Mouse (Mus musculus) liver, embryonic 15.5 days (tissue): Measurements from ENCODE around the gene Il7r. TPM values are rescaled to one million over a fixed set of nuclear protein-coding genes. Genes with fewer than 3 reads are reported as not detected.

Experiments
- ATAC-seq: fragments of 200-750 bp; cut with Nextera tagmentation; 2 replicates; pipeline ENCODE4 v1.8.0; 2017; ENCODE audit warnings: moderate number of reproducible peaks, mild to moderate bottlenecking, moderate library complexity; ENCODE audit not compliant: insufficient read depth
- H3K27ac ChIP-seq: fragments of 300-500 bp; sonication (generic); replicated peaks from 2 replicates; pipeline ENCODE4 v1.5.1; 2015; ENCODE audit warnings: mild to moderate bottlenecking, inconsistent platforms
- H3K27me3 ChIP-seq: fragments of 300-500 bp; sonication (generic); 2 replicates; pipeline ENCODE4 v1.6.1; 2015; ENCODE audit warnings: mild to moderate bottlenecking, inconsistent platforms
- H3K36me3 ChIP-seq: fragments of 300-500 bp; sonication (generic); replicated peaks from 2 replicates; pipeline ENCODE4 v1.6.1; 2015; ENCODE audit warnings: moderate library complexity, mild to moderate bottlenecking, inconsistent platforms
- H3K4me1 ChIP-seq: fragments of 300-500 bp; sonication (generic); replicated peaks from 2 replicates; pipeline ENCODE4 v1.6.1; 2015; ENCODE audit warnings: inconsistent platforms
- H3K4me2 ChIP-seq: fragments of 300-500 bp; sonication (generic); 2 replicates; pipeline ENCODE4 v1.6.1; 2015; ENCODE audit warnings: moderate library complexity, mild to moderate bottlenecking, inconsistent platforms
- H3K4me3 ChIP-seq: fragments of 300-500 bp; sonication (generic); replicated peaks from 2 replicates; pipeline ENCODE4 v1.5.1; 2015; ENCODE audit warnings: mild to moderate bottlenecking, inconsistent platforms
- H3K9ac ChIP-seq: fragments of 300-500 bp; sonication (generic); 2 replicates; pipeline ENCODE4 v1.6.1; 2015; ENCODE audit warnings: moderate library complexity, mild to moderate bottlenecking, inconsistent platforms
- H3K9me3 ChIP-seq: fragments of 300-500 bp; sonication (generic); replicated peaks from 2 replicates; pipeline ENCODE4 v1.6.1; 2016; ENCODE audit warnings: inconsistent platforms
- WGBS: fragments of 180-500 bp; shearing (Covaris S2); methylation state at CpG from one replicate; pipeline ENCODE4 v1.1.7; 2015; ENCODE audit warnings: mixed read lengths; ENCODE audit not compliant: insufficient replicate concordance; 5-methylcytosine and 5-hydroxymethylcytosine counted together
- polyA plus RNA-seq: library from polyadenylated mRNA; unstranded; fragments of >200 nt; fragmentation: Nextera tagmentation; extraction: Ambion mirVana; gene quantifications from 2 replicates; pipeline ENCODE4 v1.2.1, GENCODE M21; 2015

Il7r gene
- polyA plus RNA-seq, 1 experiment from 2014 or later, result 0.90 TPM

GRCm38 (mm10) chr15:9533356-9533902 is 3.5 kb upstream of the Il7r start:
- H3K9ac ChIP-seq, result no peak overlapping the region
- ATAC-seq, result no peak
- WGBS, result 21% methylated on average over 3 of the region's 3 CpGs
- no peak overlapping the region for H3K27ac ChIP-seq
- H3K27me3 ChIP-seq, result no peaks in the 10 kb centered on the region
- no peaks in the 10 kb centered on the region for H3K36me3 ChIP-seq
- H3K9me3 ChIP-seq, result no peaks in the 10 kb centered on the region
- no peak overlapping the region for H3K4me3 ChIP-seq
- H3K4me1 ChIP-seq, result no peaks in the 10 kb centered on the region
- no peak overlapping the region for H3K4me2 ChIP-seq

- Histone ChIP-seq H3K4me3 (no peak overlapping the region), H3K36me3 (no peaks in the 10 kb centered on the region), H3K9me3 (no peaks in the 10 kb centered on the region), H3K4me1 (no peaks in the 10 kb centered on the region), H3K27ac (no peak overlapping the region), H3K9ac (no peak overlapping the region), H3K4me2 (no peak overlapping the region), H3K27me3 (no peaks in the 10 kb centered on the region)
- ATAC-seq, result no peak
- WGBS, result 16% methylated on average over 3 of the region's 3 CpGs
Measured at GRCm38 (mm10) chr15:9529646-9530045, 330 bp downstream of the Il7r start.

GRCm38 (mm10) chr15:9528186-9528935 is 1.6 kb downstream of the Il7r start:
- no peak overlapping the region for H3K27ac ChIP-seq
- no peak for ATAC-seq
- H3K9me3 ChIP-seq, result no peaks in the 10 kb centered on the region
- no peaks in the 10 kb centered on the region for H3K27me3 ChIP-seq
- WGBS, result 37% methylated on average over 3 of the region's 3 CpGs
- no peaks in the 10 kb centered on the region for H3K4me1 ChIP-seq
- no peaks in the 10 kb centered on the region for H3K36me3 ChIP-seq
- H3K9ac ChIP-seq, result no peak overlapping the region
- H3K4me3 ChIP-seq, result no peak overlapping the region
- no peak overlapping the region for H3K4me2 ChIP-seq

- ATAC-seq, result no peak
- H3K9me3 ChIP-seq, result no peaks in the 10 kb centered on the region
- H3K27me3 ChIP-seq, result no peaks in the 10 kb centered on the region
- no peaks in the 10 kb centered on the region for H3K36me3 ChIP-seq
- no peak overlapping the region for H3K9ac ChIP-seq
- no peak overlapping the region for H3K4me3 ChIP-seq
- no peak overlapping the region for H3K27ac ChIP-seq
- H3K4me2 ChIP-seq, result no peak overlapping the region
- no peaks in the 10 kb centered on the region for H3K4me1 ChIP-seq
Measured at GRCm38 (mm10) chr15:9526412-9526811, 3.6 kb downstream of the Il7r start.

- H3K9me3 ChIP-seq, result no peaks in the 10 kb centered on the region
- no peaks in the 10 kb centered on the region for H3K36me3 ChIP-seq
- ATAC-seq, result no peak
- WGBS, result 63% methylated on average over 5 of the region's 5 CpGs
- no peak overlapping the region for H3K9ac ChIP-seq
- H3K4me3 ChIP-seq, result no peak overlapping the region
- no peak overlapping the region for H3K4me2 ChIP-seq
- no peak overlapping the region for H3K27ac ChIP-seq
- H3K27me3 ChIP-seq, result no peaks in the 10 kb centered on the region
- H3K4me1 ChIP-seq, result no peaks in the 10 kb centered on the region
Measured at GRCm38 (mm10) chr15:9524907-9525306, 5.1 kb downstream of the Il7r start.

- Histone ChIP-seq H3K27me3 (no peaks in the 10 kb centered on the region), H3K9me3 (no peaks in the 10 kb centered on the region), H3K4me3 (no peak overlapping the region), H3K4me1 (no peaks in the 10 kb centered on the region), H3K36me3 (no peaks in the 10 kb centered on the region), H3K4me2 (no peak overlapping the region), H3K27ac (no peak overlapping the region), H3K9ac (no peak overlapping the region)
- no peak for ATAC-seq
- 29% methylated on average over 5 of the region's 5 CpGs for WGBS
Measured at GRCm38 (mm10) chr15:9523956-9524355, 6.0 kb downstream of the Il7r start.

GRCm38 (mm10) chr15:9523059-9523458 is 6.9 kb downstream of the Il7r start:
- ATAC-seq, result no peak
- H3K27me3 ChIP-seq, result no peaks in the 10 kb centered on the region
- no peaks in the 10 kb centered on the region for H3K36me3 ChIP-seq
- no peaks in the 10 kb centered on the region for H3K4me1 ChIP-seq
- no peak overlapping the region for H3K4me3 ChIP-seq
- 71% methylated on average over 3 of the region's 3 CpGs for WGBS
- H3K27ac ChIP-seq, result no peak overlapping the region
- no peak overlapping the region for H3K4me2 ChIP-seq
- no peaks in the 10 kb centered on the region for H3K9me3 ChIP-seq
- no peak overlapping the region for H3K9ac ChIP-seq

GRCm38 (mm10) chr15:9492077-9492476 is 37.9 kb downstream of the Il7r start:
- Histone ChIP-seq H3K4me2 (no peak overlapping the region), H3K27ac (no peak overlapping the region), H3K4me3 (no peak overlapping the region), H3K9ac (no peak overlapping the region), H3K4me1 (peaks cover 24% of the 10 kb centered on the region), H3K27me3 (no peaks in the 10 kb centered on the region), H3K36me3 (no peaks in the 10 kb centered on the region), H3K9me3 (no peaks in the 10 kb centered on the region)
- WGBS, result 14% methylated on average over 3 of the region's 3 CpGs
- no peak for ATAC-seq

GRCm38 (mm10) chr15:9489417-9490118 is 40.4 kb downstream of the Il7r start:
- 43% methylated on average over 2 of the region's 2 CpGs for WGBS
- Histone ChIP-seq H3K27ac (peak overlapping the region; percentile 79), H3K4me3 (no peak overlapping the region), H3K9me3 (no peaks in the 10 kb centered on the region), H3K36me3 (no peaks in the 10 kb centered on the region), H3K4me2 (peak overlapping the region; percentile 45), H3K27me3 (no peaks in the 10 kb centered on the region), H3K9ac (no peak overlapping the region), H3K4me1 (peaks cover 24% of the 10 kb centered on the region)
- ATAC-seq, result peak; percentile 99

GRCm38 (mm10) chr15:9473188-9473587 is 56.8 kb downstream of the Il7r start:
- ATAC-seq, result no peak

GRCm38 (mm10) chr15:9472618-9473017 is 57.4 kb downstream of the Il7r start:
- peak overlapping the region; percentile 90 for H3K27ac ChIP-seq
- H3K9ac ChIP-seq, result peak overlapping the region; percentile 42
- WGBS, result 15% methylated on average over 3 of the region's 3 CpGs

More at GRCm38 (mm10) chr15:9473188-9473587, 56.8 kb downstream of the Il7r start:
- Histone ChIP-seq H3K4me3 (no peak overlapping the region), H3K27ac (peak overlapping the region; percentile 90), H3K36me3 (no peaks in the 10 kb centered on the region), H3K9ac (no peak overlapping the region), H3K4me1 (peaks cover 46% of the 10 kb centered on the region), H3K4me2 (no peak overlapping the region; the same call in 1 of the 2 replicates), H3K9me3 (no peaks in the 10 kb centered on the region), H3K27me3 (no peaks in the 10 kb centered on the region)
- WGBS, result 38% methylated on average over 1 of the region's 1 CpGs

More at GRCm38 (mm10) chr15:9472618-9473017, 57.4 kb downstream of the Il7r start:
- ATAC-seq, result peak; percentile 95
- Histone ChIP-seq H3K4me2 (peak overlapping the region; percentile 51), H3K9me3 (no peaks in the 10 kb centered on the region), H3K27me3 (no peaks in the 10 kb centered on the region), H3K4me3 (0 out of 2 replicates have a peak overlapping the region, but pooled peaks have one; percentile 30), H3K36me3 (no peaks in the 10 kb centered on the region), H3K4me1 (peaks cover 46% of the 10 kb centered on the region)
